Mouse (Mus musculus) liver, adult 2 months (tissue): Measurements from ENCODE around the gene Nebl.

Source experiments
- CTCF ChIP-seq: fragments of 200-500 bp; IDR thresholded peaks from 2 replicates; pipeline ENCODE4 v1.5.1; 2011; ENCODE audit warnings: low read depth, low read length, control low read depth
- POLR2A ChIP-seq: fragments of 200-500 bp; IDR thresholded peaks from 2 replicates; pipeline ENCODE4 v1.6.1; 2011; ENCODE audit warnings: low read length, control low read depth; ENCODE audit not compliant: insufficient read depth; ENCODE audit errors: extremely low read depth

GRCm38 (mm10) chr2:17658176-17658575, 73.1 kb downstream of the Nebl start:
- no peak for TF ChIP-seq CTCF
- TF ChIP-seq POLR2A, result no peak
